26 mouse cellular contexts compared by ENCODE assay signal in genomic region chr7:131434276-131434675, GRCm38 (mm10). TPM values are rescaled to one million over a fixed set of nuclear protein-coding genes. Genes with fewer than 3 reads are reported as not detected.
DNase-seq lines count a peak whose midpoint lies in the region; ATAC-seq and TF ChIP-seq lines count a peak whose summit lies in the region.
"Had no signal": no experiment of that assay in that cellular context is flagged by ENCODE, and none has a peak within 500 bp of the region (broad histone marks: within the 10 kb centered on the region; RNA-seq: fewer than 3 reads in every experiment).

No protein-coding gene starts in this region.

- intact Hi-C loops in gastrocnemius, adult 2 months (cut with DNase I) = no loop called here
- intact Hi-C loops in heart, postnatal 25 days (cut with DNase I) = no loop called here

- no peak overlapping the region for H3K27ac ChIP-seq in forebrain, embryonic 14.5 days (ENCODE audit: low read depth, low read length)
- H3K27ac ChIP-seq in forebrain, embryonic 15.5 days (replicated peaks) = no peak overlapping the region
- no peak overlapping the region for H3K27ac ChIP-seq in layer of hippocampus, adult 2 months
- no peak overlapping the region for H3K27ac ChIP-seq in gastrocnemius, adult 2 months
- H3K27ac ChIP-seq: embryonic facial prominence, embryonic 12.5 days; limb, embryonic 12.5 days; midbrain, embryonic 13.5 days; neural tube, embryonic 15.5 days; stomach, embryonic 15.5 days had no signal

- peak; percentile 68 for TF ChIP-seq CTCF in layer of hippocampus, adult 2 months (conservative IDR thresholded peaks at IDR 0.05)
- TF ChIP-seq CTCF in gastrocnemius, adult 2 months (IDR thresholded peaks at IDR 0.05) = no peak

- no peaks in the 10 kb centered on the region for H3K27me3 ChIP-seq in forebrain, embryonic 14.5 days (replicated peaks; ENCODE audit: control insufficient read depth, insufficient read depth, low read length)
- no peaks in the 10 kb centered on the region for H3K27me3 ChIP-seq in forebrain, embryonic 15.5 days
- H3K27me3 ChIP-seq: embryonic facial prominence, embryonic 12.5 days; limb, embryonic 12.5 days; midbrain, embryonic 13.5 days; neural tube, embryonic 15.5 days; stomach, embryonic 15.5 days had no signal

- no peak overlapping the region for H3K9ac ChIP-seq in forebrain, embryonic 14.5 days (ENCODE audit: low read length)
- no peak overlapping the region for H3K9ac ChIP-seq in forebrain, embryonic 15.5 days (replicated peaks)
- H3K9ac ChIP-seq: embryonic facial prominence, embryonic 12.5 days; limb, embryonic 12.5 days; midbrain, embryonic 13.5 days; neural tube, embryonic 15.5 days; stomach, embryonic 15.5 days had no signal

- H3K9me3 ChIP-seq in forebrain, embryonic 14.5 days (replicated peaks; ENCODE audit: control insufficient read depth, low read length) = no peaks in the 10 kb centered on the region
- no peaks in the 10 kb centered on the region for H3K9me3 ChIP-seq in forebrain, embryonic 15.5 days
- H3K9me3 ChIP-seq: embryonic facial prominence, embryonic 12.5 days; limb, embryonic 12.5 days; midbrain, embryonic 13.5 days; neural tube, embryonic 15.5 days; stomach, embryonic 15.5 days had no signal

- peaks cover 21% of the 10 kb centered on the region for H3K36me3 ChIP-seq in forebrain, embryonic 14.5 days (ENCODE audit: control insufficient read depth, insufficient read depth, low read length)
- peaks cover 21% of the 10 kb centered on the region for H3K36me3 ChIP-seq in forebrain, embryonic 15.5 days

- no peak overlapping the region for H3K4me3 ChIP-seq in forebrain, embryonic 14.5 days (ENCODE audit: low read depth, low read length)
- H3K4me3 ChIP-seq in forebrain, embryonic 15.5 days = no peak overlapping the region
- H3K4me3 ChIP-seq in layer of hippocampus, adult 2 months = no peak overlapping the region
- no peak overlapping the region for H3K4me3 ChIP-seq in gastrocnemius, adult 2 months
- H3K4me3 ChIP-seq: embryonic facial prominence, embryonic 12.5 days; limb, embryonic 12.5 days; midbrain, embryonic 13.5 days; neural tube, embryonic 15.5 days; stomach, embryonic 15.5 days had no signal

- 74% methylated on average over 1 of the region's 1 CpGs for WGBS in forebrain, embryonic 14.5 days
- WGBS in forebrain, embryonic 15.5 days = 85% methylated on average over 1 of the region's 1 CpGs

- DNase-seq in forebrain, embryonic 14.5 days (ENCODE audit: low spot score) = peak; percentile 10
- DNase-seq in layer of hippocampus, adult 2 months (ENCODE audit: low spot score in 2 of 2) = no peak
- no peak for DNase-seq in layer of hippocampus, postnatal 10 days (ENCODE audit: low spot score in 2 of 2)
- peak; percentile 18 for DNase-seq in 416B (ENCODE audit: low read depth)
- peak; percentile 11 for DNase-seq in adipocyte (ENCODE audit: low spot score)
- DNase-seq in gastrocnemius, adult 2 months = no peak
- DNase-seq in heart, postnatal 25 days (ENCODE audit: low spot score) = no peak
- DNase-seq: adrenal gland, postnatal 10 days; cerebellum, adult 8-10 months; cerebellum, postnatal 25 days; embryo, embryonic 11 days; gastrocnemius, postnatal 14 days; heart, postnatal 14 days; kidney, adult 11 months; kidney, postnatal 4 days; lung, postnatal 36 days; retina, postnatal 1 day; right cerebral cortex, postnatal 14 days; thymus, postnatal 14 days had no signal

- no peaks in the 10 kb centered on the region for H3K4me1 ChIP-seq in forebrain, embryonic 14.5 days (ENCODE audit: control insufficient read depth, insufficient read depth, low read length)
- no peaks in the 10 kb centered on the region for H3K4me1 ChIP-seq in forebrain, embryonic 15.5 days
- H3K4me1 ChIP-seq: embryonic facial prominence, embryonic 12.5 days; limb, embryonic 12.5 days; midbrain, embryonic 13.5 days; neural tube, embryonic 15.5 days; stomach, embryonic 15.5 days had no signal

- no peak overlapping the region for H3K4me2 ChIP-seq in forebrain, embryonic 14.5 days (ENCODE audit: low read length)
- H3K4me2 ChIP-seq in forebrain, embryonic 15.5 days (replicated peaks) = no peak overlapping the region
- H3K4me2 ChIP-seq: embryonic facial prominence, embryonic 12.5 days; limb, embryonic 12.5 days; midbrain, embryonic 13.5 days; neural tube, embryonic 15.5 days; stomach, embryonic 15.5 days had no signal

- ATAC-seq in forebrain, embryonic 14.5 days = no peak
- no peak for ATAC-seq in forebrain, embryonic 15.5 days (replicated peaks)
- ATAC-seq: activated CD4-positive, CD25-positive, alpha-beta regulatory T cell, adult 4 months; midbrain, embryonic 13.5 days had no signal

RNA-seq across cellular contexts. Expression of gene Acadsb, which starts 23.9 kb away (rescaled TPM):
- 98.6 and 130 TPM in 2 replicates for polyA plus RNA-seq in forebrain, embryonic 14.5 days (2014; fragmentation: Nextera tagmentation; extraction: Ambion mirVana)
- 114 and 122 TPM in 2 replicates for polyA plus RNA-seq in forebrain, embryonic 15.5 days (2015; fragmentation: Nextera tagmentation; extraction: Ambion mirVana)
- total RNA-seq in layer of hippocampus, adult 2 months (2021) = 10 to 100 TPM; 83.9 to 92.3 TPM
- 10 to 100 TPM; 68.8 to 71.2 TPM for total RNA-seq in layer of hippocampus, postnatal 10 days (2021)
- 100 to 1,000 TPM; 143 to 219 TPM for total RNA-seq in gastrocnemius, adult 2 months (2021)
- 100 to 1,000 TPM; 166 to 170 TPM for total RNA-seq in heart, postnatal 25 days (2021)

RNA-seq across cellular contexts. Expression of gene Ikzf5, which starts 24.0 kb away (rescaled TPM):
- polyA plus RNA-seq in forebrain, embryonic 14.5 days (2014; fragmentation: Nextera tagmentation; extraction: Ambion mirVana) = 21.9 and 23.8 TPM in 2 replicates
- polyA plus RNA-seq in forebrain, embryonic 15.5 days (2015; fragmentation: Nextera tagmentation; extraction: Ambion mirVana) = 15.9 and 17.3 TPM in 2 replicates
- 10 to 100 TPM; 52.3 to 55.6 TPM for total RNA-seq in layer of hippocampus, adult 2 months (2021)
- 10 to 100 TPM; 50.8 to 54.8 TPM for total RNA-seq in layer of hippocampus, postnatal 10 days (2021)
- 10 to 100 TPM; 35.4 to 36.2 TPM for total RNA-seq in gastrocnemius, adult 2 months (2021)
- total RNA-seq in heart, postnatal 25 days (2021) = 10 to 100 TPM; 33.5 to 37.8 TPM

Comparison
In these comparisons a context has a peak if more than half of its experiments do, and no peak if none do; other contexts are left out.
1. DNase-seq: peak in forebrain, embryonic 14.5 days (single experiment), 416B (single experiment) and adipocyte (single experiment); none in layer of hippocampus, adult 2 months (0 of 2), layer of hippocampus, postnatal 10 days (0 of 2), gastrocnemius, adult 2 months (single experiment) and heart, postnatal 25 days (single experiment).